Mouse (Mus musculus): ENCODE measurements around the gene Asb15.

The Asb15 gene

GRCm38 (mm10) chr6:24564886-24565285 is 36.9 kb downstream of the Asb15 start:
- no peak for DNase-seq (ENCODE audit: low read depth in 1 of 2, low spot score in 2 of 2)

GRCm38 (mm10) chr6:24568963-24569362 is 41.0 kb downstream of the Asb15 start:
- no peak for DNase-seq (ENCODE audit: low read depth in 1 of 2, low spot score in 2 of 2)

- no peak for DNase-seq (ENCODE audit: low read depth in 1 of 2, low spot score in 2 of 2)
Observed at GRCm38 (mm10) chr6:24569711-24570110, 41.8 kb downstream of the Asb15 start.

GRCm38 (mm10) chr6:24570278-24570677 is 42.3 kb downstream of the Asb15 start:
- DNase-seq (ENCODE audit: low read depth in 1 of 2, low spot score in 2 of 2), result no peak

GRCm38 (mm10) chr6:24571126-24571525 is 43.2 kb downstream of the Asb15 start:
- no peak for DNase-seq (ENCODE audit: low read depth in 1 of 2, low spot score in 2 of 2)

- DNase-seq (ENCODE audit: low read depth in 1 of 2, low spot score in 2 of 2), result no peak
Observed at GRCm38 (mm10) chr6:24572431-24572830, 44.5 kb downstream of the Asb15 start.

- DNase-seq (ENCODE audit: low read depth in 1 of 2, low spot score in 2 of 2), result no peak
Observed at GRCm38 (mm10) chr6:24573319-24573718, 45.4 kb downstream of the Asb15 start.

DNA sequence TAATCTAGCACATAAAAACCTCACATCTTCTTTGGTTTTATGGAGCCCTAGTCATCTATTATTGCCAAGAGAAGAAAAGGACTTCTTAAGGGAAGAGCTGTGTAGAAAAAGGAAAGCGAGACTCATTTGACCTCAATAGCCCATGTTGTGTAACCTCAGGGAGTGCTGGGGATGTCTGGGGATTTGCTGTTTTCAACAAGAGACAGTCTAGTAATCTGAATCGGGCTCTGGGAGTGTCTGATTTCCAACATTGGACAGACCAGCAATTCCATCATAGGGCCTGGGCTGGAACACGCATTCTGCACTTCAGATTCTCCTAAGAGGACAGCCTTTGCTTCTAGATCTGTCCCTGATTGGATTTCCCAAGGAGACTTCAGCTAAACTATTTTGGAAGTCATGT is 55.5 kb downstream of the Asb15 start:
- DNase-seq (ENCODE audit: low read depth in 1 of 2, low spot score in 2 of 2), result no peak

GRCm38 (mm10) chr6:24585431-24586310 is 57.7 kb downstream of the Asb15 start:
- DNase-seq (ENCODE audit: low read depth in 1 of 2, low spot score in 2 of 2), result no peak

GRCm38 (mm10) chr6:24586885-24587284 is 58.9 kb downstream of the Asb15 start:
- DNase-seq (ENCODE audit: low read depth in 1 of 2, low spot score in 2 of 2), result no peak

DNA sequence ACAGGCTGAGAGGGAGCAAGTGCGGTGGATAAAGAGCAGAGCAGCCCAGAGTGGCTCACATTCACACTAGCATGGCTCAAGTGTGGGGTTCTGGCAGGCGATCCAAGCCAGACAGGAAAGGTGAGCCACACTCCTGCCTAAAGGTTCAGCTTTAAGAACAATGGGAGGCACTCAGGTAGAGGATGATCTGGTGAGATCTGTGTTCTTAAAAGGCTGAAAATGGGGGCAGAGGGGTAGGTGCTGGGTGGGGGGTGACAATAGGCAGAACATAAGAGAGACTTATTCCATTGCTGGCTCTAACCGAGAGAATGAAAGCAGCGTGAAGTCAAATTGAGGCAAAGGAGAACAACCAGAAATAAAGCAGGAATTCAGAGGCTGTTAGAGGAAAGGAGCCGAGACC is 62.3 kb downstream of the Asb15 start:
- DNase-seq (ENCODE audit: low read depth in 1 of 2, low spot score in 2 of 2), result no peak

DNA sequence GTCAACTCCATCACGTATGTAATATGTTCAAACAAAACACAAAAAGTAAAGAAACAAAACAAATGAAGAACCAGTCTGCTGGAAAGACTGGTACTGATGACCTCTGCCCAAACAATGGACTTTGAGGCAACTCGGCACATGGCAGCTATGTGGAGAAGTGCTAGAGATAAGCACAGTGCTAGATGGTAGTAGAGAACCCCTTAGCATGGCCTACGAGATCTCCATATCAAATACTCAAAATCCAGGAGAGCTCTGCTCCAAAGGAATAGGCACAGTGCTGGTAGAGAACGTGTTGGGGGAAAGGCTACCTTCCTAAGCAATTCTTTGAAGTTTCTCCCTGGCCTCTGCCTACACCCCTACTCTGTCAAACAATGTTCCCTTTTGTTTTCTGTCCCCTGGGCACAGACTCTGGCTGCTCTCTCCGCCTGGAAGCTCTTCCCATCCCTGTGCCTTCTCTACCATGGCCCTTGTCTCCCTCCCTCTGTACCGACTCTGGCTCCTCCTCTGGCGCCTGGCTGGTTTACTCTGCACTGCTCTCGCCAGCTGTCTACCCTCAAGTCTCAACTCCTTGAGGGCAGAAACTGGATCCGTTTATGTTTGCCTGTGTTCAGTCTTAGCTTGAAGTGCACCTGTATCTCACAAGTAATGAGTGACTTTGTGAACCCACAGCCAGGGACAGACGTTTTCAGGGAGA is 63.7 kb downstream of the Asb15 start:
- DNase-seq (ENCODE audit: low read depth in 1 of 2, low spot score in 2 of 2), result no peak

GRCm38 (mm10) chr6:24597500-24597899 is 69.6 kb downstream of the Asb15 start, which contains the start of gene Lmod2:
Gene Lmod2, plus strand, starts transcription at chr6:24597762.
- DNase-seq (ENCODE audit: low read depth in 1 of 2, low spot score in 2 of 2), result no peak

GRCm38 (mm10) chr6:24599179-24599578 is 71.2 kb downstream of the Asb15 start:
- DNase-seq (ENCODE audit: low read depth in 1 of 2, low spot score in 2 of 2), result no peak

DNA sequence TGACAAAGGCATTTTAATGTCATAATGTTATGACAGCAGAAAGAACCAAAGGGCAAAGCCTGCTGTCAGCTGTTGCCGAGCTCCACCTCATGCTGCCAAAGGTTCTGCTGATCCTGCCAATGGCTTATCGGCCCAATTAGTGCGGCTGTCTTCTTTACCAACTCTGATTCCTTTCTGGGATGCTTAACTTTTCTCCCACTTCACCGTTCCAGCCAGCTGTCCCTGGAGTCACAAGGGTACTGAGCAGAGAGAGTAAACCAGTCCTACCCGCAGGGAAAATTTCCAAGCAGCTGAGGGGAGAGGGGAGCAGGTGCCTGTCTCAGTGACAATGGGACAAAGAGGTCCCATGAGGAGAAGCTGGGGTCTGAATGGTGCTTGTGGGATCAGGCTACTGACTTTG is 71.7 kb downstream of the Asb15 start:
- DNase-seq (ENCODE audit: low read depth in 1 of 2, low spot score in 2 of 2), result no peak

GRCm38 (mm10) chr6:24600134-24600533 is 72.2 kb downstream of the Asb15 start:
- DNase-seq (ENCODE audit: low read depth in 1 of 2, low spot score in 2 of 2), result no peak

GRCm38 (mm10) chr6:24600726-24601125 is 72.8 kb downstream of the Asb15 start:
- no peak for DNase-seq (ENCODE audit: low read depth in 1 of 2, low spot score in 2 of 2)

DNA sequence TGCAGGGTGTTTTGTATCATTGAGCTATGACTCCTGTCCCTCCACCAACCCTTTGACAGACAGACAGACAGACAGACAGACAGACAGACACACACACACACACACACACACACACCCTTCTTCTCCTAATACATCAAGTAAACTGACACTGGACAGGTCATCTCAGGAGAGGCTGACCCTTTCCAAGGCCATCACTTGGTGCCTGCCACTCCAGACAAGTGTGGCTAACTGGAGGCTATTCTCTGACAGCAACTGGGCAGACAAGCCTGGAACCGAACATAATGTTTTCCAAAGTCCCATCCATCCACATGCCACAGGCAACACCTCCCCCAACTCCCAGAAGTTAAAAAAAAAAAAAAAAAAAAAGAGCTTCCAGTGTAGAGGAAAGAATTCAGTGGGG is 73.7 kb downstream of the Asb15 start:
- no peak for DNase-seq (ENCODE audit: low read depth in 1 of 2, low spot score in 2 of 2)

DNA sequence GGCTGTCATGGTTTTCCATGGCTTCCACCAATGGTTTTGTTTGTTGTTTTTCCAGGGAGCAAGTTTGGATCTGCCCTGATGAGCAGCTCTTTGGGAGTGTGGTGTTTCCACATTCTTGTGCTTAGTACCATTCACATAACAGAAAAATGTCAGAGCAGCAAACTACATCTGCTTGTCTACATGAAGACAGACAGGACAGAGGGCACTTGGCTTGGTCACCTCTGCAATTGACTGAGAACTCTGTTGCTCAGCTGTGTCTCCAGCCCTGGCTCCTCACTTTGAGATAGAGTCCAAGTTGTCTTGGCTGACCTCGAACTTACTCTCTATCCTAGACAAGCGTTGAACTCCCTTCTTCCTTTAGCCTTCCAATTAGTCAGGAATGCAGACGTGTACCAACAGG is 74.4 kb downstream of the Asb15 start:
- DNase-seq (ENCODE audit: low read depth in 1 of 2, low spot score in 2 of 2), result no peak

- no peak for DNase-seq (ENCODE audit: low read depth in 1 of 2, low spot score in 2 of 2)
Observed at GRCm38 (mm10) chr6:24602993-24603392, 75.0 kb downstream of the Asb15 start.

DNA sequence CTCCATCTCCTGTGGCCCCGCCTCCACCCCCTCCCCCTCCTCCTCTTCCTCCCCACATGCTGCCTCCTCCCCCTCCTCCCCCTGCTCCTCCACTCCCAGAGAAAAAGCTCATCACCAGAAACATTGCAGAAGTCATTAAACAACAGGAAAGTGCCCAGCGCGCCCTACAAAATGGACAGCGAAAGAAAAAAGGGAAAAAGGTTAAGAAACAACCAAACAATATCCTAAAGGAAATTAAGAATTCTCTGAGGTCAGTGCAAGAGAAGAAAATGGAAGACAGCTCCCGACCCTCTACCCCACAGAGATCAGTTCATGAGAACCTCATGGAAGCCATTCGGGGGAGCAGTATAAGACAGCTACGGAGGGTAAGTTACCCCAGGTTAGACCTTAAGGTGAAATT is 76.3 kb downstream of the Asb15 start:
- no peak for DNase-seq (ENCODE audit: low read depth in 1 of 2, low spot score in 2 of 2)

GRCm38 (mm10) chr6:24605631-24606030 is 77.7 kb downstream of the Asb15 start:
- no peak for DNase-seq (ENCODE audit: low read depth in 1 of 2, low spot score in 2 of 2)

Measured in monocyte, adult 2 months (primary cell).